Comparison of ENCODE assay signal across 8 mouse cellular contexts in the genomic region with DNA sequence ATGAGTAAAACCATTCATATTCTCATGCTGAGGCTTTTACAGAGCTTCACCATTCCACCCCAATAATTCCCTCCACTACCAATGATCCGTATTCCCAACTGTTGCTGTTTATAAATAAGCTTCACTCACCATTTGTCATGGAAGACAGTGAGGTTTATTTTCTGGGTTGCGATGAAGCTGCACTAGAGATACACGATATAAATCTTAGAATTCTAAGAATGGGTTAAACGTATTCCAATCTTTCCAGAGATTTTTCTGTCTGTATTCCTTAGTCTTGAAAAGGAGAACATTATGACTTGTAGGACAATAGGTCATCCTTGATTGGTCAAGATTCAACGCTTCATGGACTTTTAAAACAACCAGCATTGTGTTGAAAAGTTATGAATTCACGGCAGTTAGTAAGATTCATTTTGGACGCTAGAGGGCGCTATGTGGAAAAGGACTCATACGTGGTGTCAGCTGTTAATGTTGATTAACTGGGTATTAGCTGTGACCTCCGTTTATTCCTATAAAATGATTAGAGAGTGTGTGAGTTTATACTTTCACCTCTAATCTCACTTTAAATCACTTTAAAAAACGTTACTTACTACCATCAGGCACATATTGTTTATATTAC. TPM values are rescaled to one million over a fixed set of nuclear protein-coding genes. Genes with fewer than 3 reads are reported as not detected.
A peak's percentile ranks its signal among the peaks of the same experiment; 100 is the strongest.
DNase-seq lines count a peak whose midpoint lies in the region; ATAC-seq and TF ChIP-seq lines count a peak whose summit lies in the region.

No protein-coding gene starts in this region.

- peak overlapping the region; percentile 75 for H3K27ac ChIP-seq in heart, adult 2 months
- peak overlapping the region; percentile 99 for H3K27ac ChIP-seq in forebrain, embryonic 12.5 days
- peak overlapping the region; percentile 97 for H3K27ac ChIP-seq in hindbrain, embryonic 15.5 days (replicated peaks)
- H3K27ac ChIP-seq in spleen, adult 2 months (ENCODE audit: insufficient read depth, low read length): no peak overlapping the region

- no peaks in the 10 kb centered on the region for H3K79me2 ChIP-seq in heart, adult 2 months (replicated peaks; ENCODE audit: control insufficient read depth, insufficient read depth, low read length)

- H3K36me3 ChIP-seq in heart, adult 2 months (ENCODE audit: control insufficient read depth, insufficient read depth, low read length): peaks cover 16% of the 10 kb centered on the region
- peaks cover under 1% of the 10 kb centered on the region for H3K36me3 ChIP-seq in forebrain, embryonic 12.5 days (replicated peaks)
- H3K36me3 ChIP-seq in hindbrain, embryonic 15.5 days: no peaks in the 10 kb centered on the region
- H3K36me3 ChIP-seq in spleen, adult 2 months (ENCODE audit: control insufficient read depth, insufficient read depth, low read length): no peaks in the 10 kb centered on the region

- TF ChIP-seq POLR2A in heart, adult 2 months (IDR thresholded peaks at IDR 0.05; ENCODE audit: insufficient read depth, low read depth, low read length): no peak
- TF ChIP-seq POLR2A in spleen, adult 2 months (IDR thresholded peaks at IDR 0.05; ENCODE audit: low read depth, low read length): no peak

- no peak for TF ChIP-seq EP300 in heart, adult 2 months (IDR thresholded peaks at IDR 0.05; ENCODE audit: insufficient read depth, low read depth, low read length)

- TF ChIP-seq CTCF in heart, adult 2 months (IDR thresholded peaks at IDR 0.05): peak; percentile 90
- TF ChIP-seq CTCF in spleen, adult 2 months (IDR thresholded peaks at IDR 0.05; ENCODE audit: extremely low read depth, insufficient read depth, insufficient read length, insufficient replicate concordance): no peak

- peak in 1 of 2 experiments; percentile 25 for DNase-seq in heart, adult 2 months
- no peak for DNase-seq in heart, adult 11 months
- DNase-seq in c-Kit-positive CD71-positive TER-119-positive erythroid progenitor cells, embryonic 14.5 days (ENCODE audit: low spot score): peak; percentile 89
- peak; percentile 73 to 79 for DNase-seq in left cerebral cortex, postnatal 14 days (ENCODE audit: low spot score in 2 of 2)
- peak; percentile 54 to 66 for DNase-seq in spleen, adult 2 months (ENCODE audit: low read depth in 1 of 2, low spot score in 2 of 2)

- H3K27me3 ChIP-seq in heart, adult 2 months (ENCODE audit: control insufficient read depth, insufficient read depth, low read length): no peaks in the 10 kb centered on the region
- no peaks in the 10 kb centered on the region for H3K27me3 ChIP-seq in forebrain, embryonic 12.5 days
- no peaks in the 10 kb centered on the region for H3K27me3 ChIP-seq in hindbrain, embryonic 15.5 days
- H3K27me3 ChIP-seq in spleen, adult 2 months (ENCODE audit: control insufficient read depth, insufficient read depth, low read length): no peaks in the 10 kb centered on the region

- peaks cover 4% of the 10 kb centered on the region for H3K4me1 ChIP-seq in heart, adult 2 months (ENCODE audit: control insufficient read depth, insufficient read depth, low read length)
- H3K4me1 ChIP-seq in forebrain, embryonic 12.5 days: peaks cover 24% of the 10 kb centered on the region
- H3K4me1 ChIP-seq in hindbrain, embryonic 15.5 days (replicated peaks): peaks cover 27% of the 10 kb centered on the region
- no peaks in the 10 kb centered on the region for H3K4me1 ChIP-seq in spleen, adult 2 months (ENCODE audit: control insufficient read depth, insufficient read depth, insufficient read length)

- no peak for ATAC-seq in forebrain, embryonic 12.5 days (ENCODE audit: low FRiP score)
- no peak for ATAC-seq in hindbrain, embryonic 15.5 days (ENCODE audit: low FRiP score, low read depth)
- 0 out of 2 replicates have a peak, but pooled peaks have one; percentile 18 for ATAC-seq in megakaryocyte-erythroid progenitor cell, adult 5-6 weeks (replicated peaks; ENCODE audit: low FRiP score, low TSS enrichment, poor library complexity, severe bottlenecking)

- WGBS in heart, adult 2 months: 2% methylated on average over 11 of the region's 11 CpGs
- 5% methylated on average over 11 of the region's 11 CpGs for WGBS in forebrain, embryonic 12.5 days
- 4% methylated on average over 11 of the region's 11 CpGs for WGBS in hindbrain, embryonic 15.5 days
- WGBS in spleen, adult 2 months: 2% methylated on average over 11 of the region's 11 CpGs

- no peak overlapping the region; the same call in 1 of the 2 replicates for H3K9ac ChIP-seq in heart, adult 2 months (ENCODE audit: low read depth, low read length)
- peak overlapping the region; percentile 50; the same call in 1 of the 2 replicates for H3K9ac ChIP-seq in forebrain, embryonic 12.5 days
- H3K9ac ChIP-seq in hindbrain, embryonic 15.5 days: peak overlapping the region; percentile 93

- H3K4me2 ChIP-seq in forebrain, embryonic 12.5 days: peak overlapping the region; percentile 62
- H3K4me2 ChIP-seq in hindbrain, embryonic 15.5 days: peak overlapping the region; percentile 66

- intact Hi-C loops in heart, adult 2 months (cut with DNase I): loop anchor here (1.0 to 10.0 kb wide), 3 partner anchors 67 to 445 kb away; a partner anchor contains a TSS
- intact Hi-C loops in left cerebral cortex, postnatal 14 days (cut with DNase I): loop anchor here (5.0 kb wide), 1 partner anchor 132 kb away; no protein-coding TSS in a partner anchor

- peak overlapping the region; percentile 74 for H3K4me3 ChIP-seq in heart, adult 2 months
- H3K4me3 ChIP-seq in forebrain, embryonic 12.5 days (replicated peaks): peak overlapping the region; percentile 73
- peak overlapping the region; percentile 74 for H3K4me3 ChIP-seq in hindbrain, embryonic 15.5 days
- H3K4me3 ChIP-seq in spleen, adult 2 months (ENCODE audit: extremely low read depth, insufficient read depth, insufficient read length): no peak overlapping the region

- no peaks in the 10 kb centered on the region for H3K9me3 ChIP-seq in forebrain, embryonic 12.5 days
- no peaks in the 10 kb centered on the region for H3K9me3 ChIP-seq in hindbrain, embryonic 15.5 days

RNA-seq across cellular contexts. Expression of a gene that starts 6.6 kb away (rescaled TPM):
- 10 to 100 TPM; 57.8 to 88.9 TPM for total RNA-seq in heart, adult 2 months (2021)
- polyA plus RNA-seq in heart, adult 2 months (2012; rRNA removed): 22.1 and 39.9 TPM in 2 replicates
- polyA plus RNA-seq in forebrain, embryonic 12.5 days (2016; fragmentation: Nextera tagmentation; extraction: Ambion mirVana): 343 and 355 TPM in 2 replicates
- polyA plus RNA-seq in hindbrain, embryonic 15.5 days (2015; fragmentation: Nextera tagmentation; extraction: Ambion mirVana): 465 and 481 TPM in 2 replicates
- 10 to 100 TPM; 52.8 to 67.6 TPM for total RNA-seq in left cerebral cortex, postnatal 14 days (2021)
- 5.7 and 12.6 TPM in 2 replicates for total RNA-seq in megakaryocyte-erythroid progenitor cell, adult 5-6 weeks (2014; fragmentation: Nextera tagmentation)
- 5.3 and 21.9 TPM in 2 replicates for total RNA-seq in megakaryocyte-erythroid progenitor cell, adult 5-6 weeks (2017)
- polyA plus RNA-seq in spleen, adult 2 months (2012; rRNA removed): 6.8 and 8.6 TPM in 2 replicates

RNA-seq across cellular contexts. Expression of a gene that starts 6.7 kb away (rescaled TPM):
- 10 to 100 TPM in 1 of 2 experiments, 1 to 10 TPM in 1; 9.6 to 10.3 TPM for total RNA-seq in heart, adult 2 months (2021)
- 2.5 and 4.2 TPM in 2 replicates for polyA plus RNA-seq in heart, adult 2 months (2012; rRNA removed)
- 18.1 and 20.6 TPM in 2 replicates for polyA plus RNA-seq in forebrain, embryonic 12.5 days (2016; fragmentation: Nextera tagmentation; extraction: Ambion mirVana)
- 10.9 and 11.5 TPM in 2 replicates for polyA plus RNA-seq in hindbrain, embryonic 15.5 days (2015; fragmentation: Nextera tagmentation; extraction: Ambion mirVana)
- total RNA-seq in left cerebral cortex, postnatal 14 days (2021): 10 to 100 TPM; 40.6 to 43.2 TPM
- total RNA-seq in megakaryocyte-erythroid progenitor cell, adult 5-6 weeks (2014; fragmentation: Nextera tagmentation): 15.4 and 38.5 TPM in 2 replicates
- total RNA-seq in megakaryocyte-erythroid progenitor cell, adult 5-6 weeks (2017): 23.1 and 24.2 TPM in 2 replicates
- 4.7 and 6.2 TPM in 2 replicates for polyA plus RNA-seq in spleen, adult 2 months (2012; rRNA removed)

RNA-seq across cellular contexts. Expression of a gene that starts 56.7 kb away (rescaled TPM):
- total RNA-seq in heart, adult 2 months (2021): not detected
- polyA plus RNA-seq in heart, adult 2 months (2012; rRNA removed): 0.12 TPM in 1 of 2 replicates, not detected in the other
- 0.28 TPM in 1 of 2 replicates, not detected in the other for polyA plus RNA-seq in forebrain, embryonic 12.5 days (2016; fragmentation: Nextera tagmentation; extraction: Ambion mirVana)
- 2.0 and 2.4 TPM in 2 replicates for polyA plus RNA-seq in hindbrain, embryonic 15.5 days (2015; fragmentation: Nextera tagmentation; extraction: Ambion mirVana)
- 10 to 100 TPM; 10.5 to 15.8 TPM for total RNA-seq in left cerebral cortex, postnatal 14 days (2021)
- total RNA-seq in megakaryocyte-erythroid progenitor cell, adult 5-6 weeks (2014; fragmentation: Nextera tagmentation): not detected in 2 replicates
- not detected in 2 replicates for total RNA-seq in megakaryocyte-erythroid progenitor cell, adult 5-6 weeks (2017)
- not detected in 2 replicates for polyA plus RNA-seq in spleen, adult 2 months (2012; rRNA removed)
